Mouse (Mus musculus) liver, embryonic 12.5 days (tissue): ENCODE data around the gene Gtf3c4. TPM values are rescaled to one million over a fixed set of nuclear protein-coding genes. Genes with fewer than 3 reads are reported as not detected.
A peak's percentile ranks its signal among the peaks of the same experiment; 100 is the strongest.

ENCODE experiments used
- ATAC-seq: fragments of 200-750 bp; cut with Nextera tagmentation; 2 replicates; pipeline ENCODE4 v1.8.0; 2017; ENCODE audit warnings: moderate number of reproducible peaks, mild to moderate bottlenecking, moderate library complexity
- H3K27ac ChIP-seq: fragments of 300-500 bp; sonication (generic); 2 replicates; pipeline ENCODE4 v1.5.1; 2016; ENCODE audit warnings: mild to moderate bottlenecking
- H3K27me3 ChIP-seq: fragments of 300-500 bp; sonication (generic); replicated peaks from 2 replicates; pipeline ENCODE4 v1.6.1; 2016; ENCODE audit warnings: mild to moderate bottlenecking, moderate library complexity
- H3K36me3 ChIP-seq: fragments of 300-500 bp; sonication (generic); 2 replicates; pipeline ENCODE4 v1.6.1; 2016; ENCODE audit warnings: mild to moderate bottlenecking, moderate library complexity
- H3K4me1 ChIP-seq: fragments of 300-500 bp; sonication (generic); 2 replicates; pipeline ENCODE4 v1.6.1; 2016
- H3K4me2 ChIP-seq: fragments of 300-500 bp; sonication (generic); 2 replicates; pipeline ENCODE4 v1.6.1; 2016; ENCODE audit warnings: mild to moderate bottlenecking, moderate library complexity
- H3K4me3 ChIP-seq: fragments of 300-500 bp; sonication (generic); 2 replicates; pipeline ENCODE4 v1.5.1; 2016; ENCODE audit warnings: mild to moderate bottlenecking, moderate library complexity
- H3K9ac ChIP-seq: fragments of 300-500 bp; sonication (generic); 2 replicates; pipeline ENCODE4 v1.6.1; 2016; ENCODE audit warnings: mild to moderate bottlenecking, moderate library complexity
- H3K9me3 ChIP-seq: fragments of 300-500 bp; sonication (generic); replicated peaks from 2 replicates; pipeline ENCODE4 v1.6.1; 2016; ENCODE audit warnings: mild to moderate bottlenecking, moderate library complexity
- WGBS: fragments of 180-500 bp; shearing (Covaris S2); methylation state at CpG from one replicate; pipeline ENCODE4 v1.1.7; 2016; ENCODE audit not compliant: insufficient replicate concordance; 5-methylcytosine and 5-hydroxymethylcytosine counted together
- polyA plus RNA-seq: library from polyadenylated mRNA; unstranded; fragments of >200 nt; fragmentation: Nextera tagmentation; extraction: Ambion mirVana; gene quantifications from 2 replicates; pipeline ENCODE4 v1.2.1, GENCODE M21; 2016

Gtf3c4 gene
- polyA plus RNA-seq, 1 experiment from 2014 or later, result 13.2 TPM

- 0 out of 2 replicates have a peak, but pooled peaks cover 3% of the 10 kb centered on the region for H3K27me3 ChIP-seq
- no peaks in the 10 kb centered on the region for H3K36me3 ChIP-seq
- H3K4me1 ChIP-seq, result peaks cover 4% of the 10 kb centered on the region; the same call in 1 of the 2 replicates
- H3K27ac ChIP-seq, result no peak overlapping the region
- H3K4me3 ChIP-seq, result no peak overlapping the region
- WGBS, result 62% methylated on average over 18 of the region's 18 CpGs
- no peak for ATAC-seq
- no peaks in the 10 kb centered on the region for H3K9me3 ChIP-seq
- H3K4me2 ChIP-seq, result no peak overlapping the region
- no peak overlapping the region for H3K9ac ChIP-seq
Observed at GRCm38 (mm10) chr2:28797490-28798106, 42.6 kb downstream of the Gtf3c4 start.

- no peaks in the 10 kb centered on the region for H3K36me3 ChIP-seq
- no peak overlapping the region for H3K4me2 ChIP-seq
- H3K9me3 ChIP-seq, result no peaks in the 10 kb centered on the region
- H3K27ac ChIP-seq, result no peak overlapping the region
- peak; percentile 44; the same call in 1 of the 2 replicates for ATAC-seq
- no peaks in the 10 kb centered on the region for H3K27me3 ChIP-seq
- peaks cover 6% of the 10 kb centered on the region; the same call in 1 of the 2 replicates for H3K4me1 ChIP-seq
- H3K4me3 ChIP-seq, result no peak overlapping the region
- WGBS, result 21% methylated on average over 8 of the region's 8 CpGs
- H3K9ac ChIP-seq, result no peak overlapping the region
Observed at GRCm38 (mm10) chr2:28796298-28796697, 43.9 kb downstream of the Gtf3c4 start.

GRCm38 (mm10) chr2:28794623-28795022 lies 45.5 kb downstream of the Gtf3c4 start:
- 60% methylated on average over 5 of the region's 5 CpGs for WGBS
- Histone ChIP-seq H3K4me3 (no peak overlapping the region), H3K27ac (no peak overlapping the region)

GRCm38 (mm10) chr2:28792931-28793610 lies 47.1 kb downstream of the Gtf3c4 start:
- no peak for ATAC-seq

More at GRCm38 (mm10) chr2:28794623-28795022, 45.5 kb downstream of the Gtf3c4 start:
- Histone ChIP-seq H3K27me3 (no peaks in the 10 kb centered on the region), H3K36me3 (no peaks in the 10 kb centered on the region), H3K4me1 (peaks cover 6% of the 10 kb centered on the region; the same call in 1 of the 2 replicates), H3K4me2 (no peak overlapping the region), H3K9ac (no peak overlapping the region), H3K9me3 (no peaks in the 10 kb centered on the region)
- no peak for ATAC-seq

GRCm38 (mm10) chr2:28787067-28787619 lies 53.0 kb downstream of the Gtf3c4 start:
- 74% methylated on average over 6 of the region's 6 CpGs for WGBS
- H3K4me1 ChIP-seq, result no peaks in the 10 kb centered on the region
- no peaks in the 10 kb centered on the region for H3K27me3 ChIP-seq
- H3K36me3 ChIP-seq, result no peaks in the 10 kb centered on the region
- H3K4me2 ChIP-seq, result no peak overlapping the region
- H3K9ac ChIP-seq, result no peak overlapping the region
- H3K27ac ChIP-seq, result no peak overlapping the region
- H3K4me3 ChIP-seq, result no peak overlapping the region
- no peaks in the 10 kb centered on the region for H3K9me3 ChIP-seq
- ATAC-seq, result no peak

More at GRCm38 (mm10) chr2:28792931-28793610, 47.1 kb downstream of the Gtf3c4 start:
- no peak overlapping the region for H3K4me3 ChIP-seq
- no peak overlapping the region for H3K9ac ChIP-seq
- no peaks in the 10 kb centered on the region for H3K9me3 ChIP-seq
- 0 out of 2 replicates have a peak overlapping the region, but pooled peaks have one; percentile 21 for H3K4me2 ChIP-seq
- H3K36me3 ChIP-seq, result no peaks in the 10 kb centered on the region
- no peak overlapping the region for H3K27ac ChIP-seq
- H3K27me3 ChIP-seq, result no peaks in the 10 kb centered on the region
- peaks cover 6% of the 10 kb centered on the region; the same call in 1 of the 2 replicates for H3K4me1 ChIP-seq
- 21% methylated on average over 6 of the region's 6 CpGs for WGBS

- H3K9ac ChIP-seq, result no peak overlapping the region
- no peaks in the 10 kb centered on the region for H3K4me1 ChIP-seq
- no peaks in the 10 kb centered on the region for H3K27me3 ChIP-seq
- H3K27ac ChIP-seq, result no peak overlapping the region
- no peak overlapping the region for H3K4me2 ChIP-seq
- no peak overlapping the region for H3K4me3 ChIP-seq
- no peaks in the 10 kb centered on the region for H3K9me3 ChIP-seq
- no peak for ATAC-seq
- WGBS, result 63% methylated on average over 16 of the region's 16 CpGs
- H3K36me3 ChIP-seq, result no peaks in the 10 kb centered on the region
Observed at GRCm38 (mm10) chr2:28786355-28787066, 53.6 kb downstream of the Gtf3c4 start.

- no peak for ATAC-seq
- Histone ChIP-seq H3K4me1 (no peaks in the 10 kb centered on the region), H3K4me3 (no peak overlapping the region), H3K4me2 (no peak overlapping the region), H3K27me3 (0 out of 2 replicates have a peak, but pooled peaks cover 9% of the 10 kb centered on the region), H3K9ac (no peak overlapping the region), H3K9me3 (no peaks in the 10 kb centered on the region), H3K36me3 (no peaks in the 10 kb centered on the region), H3K27ac (no peak overlapping the region)
- 86% methylated on average over 4 of the region's 4 CpGs for WGBS
Observed at GRCm38 (mm10) chr2:28781310-28781709, 58.9 kb downstream of the Gtf3c4 start.

GRCm38 (mm10) chr2:28780001-28780782 lies 60.0 kb downstream of the Gtf3c4 start:
- H3K4me2 ChIP-seq, result no peak overlapping the region
- 0 out of 2 replicates have a peak, but pooled peaks cover 9% of the 10 kb centered on the region for H3K27me3 ChIP-seq
- H3K9me3 ChIP-seq, result no peaks in the 10 kb centered on the region
- H3K4me3 ChIP-seq, result no peak overlapping the region
- H3K27ac ChIP-seq, result no peak overlapping the region
- 69% methylated on average over 16 of the region's 16 CpGs for WGBS
- H3K4me1 ChIP-seq, result no peaks in the 10 kb centered on the region
- ATAC-seq, result no peak
- H3K9ac ChIP-seq, result no peak overlapping the region
- H3K36me3 ChIP-seq, result no peaks in the 10 kb centered on the region

- Histone ChIP-seq H3K9ac (no peak overlapping the region), H3K4me1 (no peaks in the 10 kb centered on the region), H3K27me3 (peaks cover 9% of the 10 kb centered on the region; the same call in 1 of the 2 replicates), H3K4me3 (no peak overlapping the region), H3K4me2 (no peak overlapping the region), H3K9me3 (no peaks in the 10 kb centered on the region), H3K27ac (no peak overlapping the region), H3K36me3 (no peaks in the 10 kb centered on the region)
- WGBS, result 51% methylated on average over 2 of the region's 2 CpGs
- ATAC-seq, result no peak
Observed at GRCm38 (mm10) chr2:28776728-28777127, 63.4 kb downstream of the Gtf3c4 start.

- no peak for ATAC-seq
- H3K27ac ChIP-seq, result no peak overlapping the region
- WGBS, result 49% methylated on average over 8 of the region's 8 CpGs
- H3K4me3 ChIP-seq, result no peak overlapping the region
- H3K36me3 ChIP-seq, result no peaks in the 10 kb centered on the region
- H3K9ac ChIP-seq, result no peak overlapping the region
- H3K9me3 ChIP-seq, result no peaks in the 10 kb centered on the region
- H3K27me3 ChIP-seq, result no peaks in the 10 kb centered on the region; the same call in 1 of the 2 replicates
- no peaks in the 10 kb centered on the region for H3K4me1 ChIP-seq
- no peak overlapping the region for H3K4me2 ChIP-seq
Observed at GRCm38 (mm10) chr2:28774073-28774472, 66.1 kb downstream of the Gtf3c4 start.
